Mouse (Mus musculus): ENCODE measurements around the gene Nr5a2.

The Nr5a2 gene

DNA sequence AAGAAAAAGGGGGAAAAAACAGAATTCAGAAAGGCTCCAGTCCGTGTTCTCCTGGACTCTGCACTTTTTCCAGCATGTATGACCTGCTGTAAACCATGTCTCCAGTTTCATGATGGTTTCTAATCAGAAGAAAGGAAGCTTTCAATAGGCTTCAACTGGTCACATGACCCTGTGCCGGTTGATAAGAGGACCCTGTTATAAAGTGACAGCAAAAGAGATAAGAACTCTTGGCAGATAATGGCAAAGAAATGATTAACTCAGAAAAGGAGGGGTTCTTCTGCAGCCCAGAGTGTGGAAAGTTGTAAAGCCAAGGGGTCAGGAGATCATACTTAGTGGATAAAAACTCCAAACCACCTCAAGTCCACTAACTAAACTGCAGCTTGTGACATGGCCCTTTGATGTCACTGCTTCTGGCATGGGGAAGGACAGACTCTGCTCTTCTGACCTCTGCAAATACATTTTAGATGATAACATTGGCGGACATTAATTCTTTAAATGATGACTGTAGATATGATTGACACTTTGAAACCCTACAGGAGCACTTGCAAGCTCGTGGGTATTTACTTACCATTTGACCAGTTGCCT lies at the start of gene Nr5a2:
Gene Nr5a2 (minus strand): TSS at position 21 of the 585 bp plus-strand sequence.
- no peak for DNase-seq

GRCm38 (mm10) chr1:137008726-137009239 lies 48.5 kb upstream of the Nr5a2 start:
- no peak for DNase-seq

GRCm38 (mm10) chr1:137003816-137004215 lies 43.6 kb upstream of the Nr5a2 start:
- no peak for DNase-seq

DNA sequence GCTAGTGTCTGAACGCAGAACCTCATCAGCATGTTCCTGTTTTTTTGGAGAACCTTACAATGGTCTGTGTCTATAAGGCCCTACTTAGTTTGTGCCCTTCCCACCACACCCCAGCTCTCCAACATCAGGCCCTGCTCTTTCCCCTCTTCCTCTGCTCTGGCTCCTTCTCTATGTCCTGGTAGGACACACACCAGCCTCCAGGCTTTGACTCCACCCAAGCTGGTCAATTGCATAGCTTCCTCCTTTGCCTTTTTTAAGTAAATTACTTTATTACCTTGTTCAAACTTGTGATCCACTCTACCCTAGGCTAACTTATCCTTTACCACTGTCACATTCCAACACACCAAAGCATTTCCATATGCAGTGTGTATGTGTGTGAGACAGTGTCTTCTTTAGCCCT lies 42.9 kb upstream of the Nr5a2 start:
- no peak for DNase-seq

- no peak for DNase-seq
Measured at GRCm38 (mm10) chr1:136991762-136992352, 31.6 kb upstream of the Nr5a2 start.

GRCm38 (mm10) chr1:136980253-136980893 lies 20.1 kb upstream of the Nr5a2 start:
- no peak for DNase-seq

GRCm38 (mm10) chr1:136977867-136978266 lies 17.6 kb upstream of the Nr5a2 start:
- no peak for DNase-seq

- no peak for DNase-seq
Measured at GRCm38 (mm10) chr1:136974040-136974439, 13.8 kb upstream of the Nr5a2 start.

- no peak for DNase-seq
Measured at GRCm38 (mm10) chr1:136973016-136973415, 12.8 kb upstream of the Nr5a2 start.

GRCm38 (mm10) chr1:136970995-136971394 lies 10.7 kb upstream of the Nr5a2 start:
- DNase-seq, result no peak

GRCm38 (mm10) chr1:136966728-136967386 lies 6.6 kb upstream of the Nr5a2 start:
- no peak for DNase-seq

- DNase-seq, result no peak
Measured at GRCm38 (mm10) chr1:136959491-136959890, 757 bp downstream of the Nr5a2 start.

DNA sequence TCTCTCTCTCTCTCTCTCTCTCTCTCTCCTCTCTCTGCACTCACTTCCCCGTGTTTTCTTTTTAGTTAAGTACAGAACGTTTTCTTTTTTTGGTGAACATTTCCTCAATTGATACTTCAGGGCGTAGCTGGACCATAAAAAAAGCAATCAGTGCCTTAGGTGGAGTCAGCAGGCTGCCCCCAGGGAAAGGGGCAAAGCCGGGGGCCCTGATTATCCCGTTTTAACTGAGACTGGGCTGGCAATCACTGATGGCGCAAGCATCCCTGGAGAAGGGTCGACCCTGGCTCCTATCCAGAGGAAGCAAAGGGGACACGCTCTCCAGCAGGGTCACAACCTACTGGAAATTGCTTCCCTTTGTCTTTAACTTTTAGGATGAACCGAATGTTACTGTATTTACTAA lies 1.6 kb downstream of the Nr5a2 start:
- no peak for DNase-seq

DNA sequence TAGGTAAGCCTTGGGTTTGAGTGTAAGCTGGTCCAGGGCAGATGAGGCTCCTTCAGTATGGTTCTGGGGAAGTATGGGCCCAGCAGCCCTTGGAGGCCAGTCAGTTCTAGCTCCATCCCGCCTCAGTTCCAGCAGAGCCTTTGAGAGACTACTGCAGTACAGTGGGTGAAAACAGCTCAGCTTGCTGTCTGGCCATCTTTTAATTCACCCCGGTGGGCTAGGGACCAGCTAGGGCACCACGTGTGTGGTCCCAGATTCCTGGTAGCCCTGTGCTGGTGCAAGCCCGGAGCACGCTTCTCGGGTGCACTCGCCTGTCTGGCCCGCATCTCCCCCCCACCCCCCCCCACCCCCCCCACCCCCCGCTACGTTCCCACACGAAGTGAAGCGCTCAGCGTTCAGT lies 2.1 kb downstream of the Nr5a2 start:
- no peak for DNase-seq

- no peak for DNase-seq
Measured at GRCm38 (mm10) chr1:136957696-136958095, 2.6 kb downstream of the Nr5a2 start.

GRCm38 (mm10) chr1:136954108-136954494 lies 6.1 kb downstream of the Nr5a2 start:
- no peak for DNase-seq

DNA sequence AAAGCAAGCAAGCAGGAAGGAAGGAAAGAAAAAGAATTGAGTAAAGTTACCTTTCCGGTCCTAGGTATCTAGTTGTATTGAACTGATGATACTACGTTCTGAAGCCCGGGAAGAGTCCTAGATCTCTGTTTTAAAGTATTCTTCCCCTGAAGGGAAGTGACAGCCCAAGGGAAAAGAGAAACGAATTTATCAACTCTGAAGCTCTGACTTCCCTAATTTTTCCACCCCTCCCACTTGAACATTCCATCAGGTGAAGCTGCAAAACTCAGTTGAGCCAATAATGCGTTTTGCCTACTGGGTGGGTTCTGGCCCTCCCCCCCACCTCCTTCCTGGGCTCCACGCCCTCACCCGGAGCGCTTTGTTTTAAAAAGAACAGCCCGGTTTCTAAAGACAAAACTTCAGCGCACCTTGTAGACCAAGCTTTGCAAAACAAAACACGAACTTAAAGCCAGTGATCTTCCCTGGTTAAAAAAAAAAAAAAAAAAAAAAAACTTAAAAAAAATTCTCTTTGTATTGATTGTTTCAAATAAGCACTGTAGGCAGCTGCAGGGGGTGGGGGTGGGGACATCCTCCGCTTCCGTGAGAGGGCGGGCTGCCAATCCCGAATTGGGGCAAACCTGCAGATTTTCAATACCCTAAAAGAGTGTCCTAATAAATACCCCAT lies 6.7 kb downstream of the Nr5a2 start:
- DNase-seq, result no peak

DNA sequence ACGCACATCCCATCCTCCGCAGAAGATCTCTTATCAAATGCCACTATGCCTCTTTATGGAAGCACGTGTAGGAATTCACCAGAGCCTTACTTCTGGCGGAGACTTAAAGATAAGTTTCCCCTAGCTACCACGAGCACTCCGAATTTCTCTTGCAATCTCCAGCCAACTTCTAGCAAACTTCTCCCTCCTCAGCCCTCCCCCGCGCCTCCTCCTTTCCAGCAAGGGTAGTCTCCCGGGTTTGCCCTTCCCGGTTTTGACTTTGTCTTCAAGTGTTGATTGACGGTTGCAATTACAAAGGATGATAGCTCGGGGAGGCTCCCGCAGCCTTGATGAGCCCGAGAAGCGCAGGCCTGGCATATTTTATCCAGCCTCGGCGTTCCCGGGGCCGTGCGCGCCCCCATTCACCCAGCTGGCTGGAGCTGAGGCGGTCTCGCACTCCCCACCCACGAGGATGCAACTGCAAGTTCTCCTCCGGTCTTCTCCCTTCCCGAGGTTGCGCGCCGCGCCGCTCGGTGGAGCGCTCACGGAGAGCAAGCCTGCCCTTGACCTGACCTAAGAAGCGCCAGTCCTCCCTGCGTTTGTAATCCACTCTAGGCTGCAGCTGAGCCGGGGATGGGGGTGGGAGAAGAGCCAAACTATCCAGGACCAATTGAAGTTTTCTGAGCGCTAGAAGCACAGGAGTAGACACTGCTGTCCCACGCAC lies 7.5 kb downstream of the Nr5a2 start:
- DNase-seq, result no peak

GRCm38 (mm10) chr1:136951946-136952531 lies 8.2 kb downstream of the Nr5a2 start:
- DNase-seq, result no peak

DNA sequence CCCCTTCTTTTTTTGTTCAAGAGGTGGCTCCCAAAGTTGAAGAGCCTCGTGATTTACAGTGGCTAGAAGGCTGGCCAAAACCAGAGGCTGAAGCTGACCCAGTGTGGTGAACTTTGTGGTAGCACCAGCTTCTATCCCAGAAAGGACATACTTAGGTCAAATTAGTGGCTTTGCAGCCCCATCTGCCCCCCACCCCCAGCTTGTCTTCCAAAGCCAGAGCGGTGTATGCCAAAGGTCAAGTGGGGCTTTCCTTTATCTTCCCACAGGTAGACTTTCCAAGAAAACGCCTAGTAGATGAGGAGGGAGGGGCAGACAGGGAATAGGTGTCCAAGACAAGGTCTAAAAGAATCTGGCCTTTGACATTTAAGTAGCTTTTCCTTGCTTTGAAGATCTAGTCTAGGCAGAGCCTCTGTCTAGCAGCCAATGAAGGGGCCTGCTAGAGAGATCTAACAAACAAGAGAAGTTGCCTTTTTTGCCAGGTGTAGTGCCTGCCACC lies 9.0 kb downstream of the Nr5a2 start:
- DNase-seq, result no peak

DNA sequence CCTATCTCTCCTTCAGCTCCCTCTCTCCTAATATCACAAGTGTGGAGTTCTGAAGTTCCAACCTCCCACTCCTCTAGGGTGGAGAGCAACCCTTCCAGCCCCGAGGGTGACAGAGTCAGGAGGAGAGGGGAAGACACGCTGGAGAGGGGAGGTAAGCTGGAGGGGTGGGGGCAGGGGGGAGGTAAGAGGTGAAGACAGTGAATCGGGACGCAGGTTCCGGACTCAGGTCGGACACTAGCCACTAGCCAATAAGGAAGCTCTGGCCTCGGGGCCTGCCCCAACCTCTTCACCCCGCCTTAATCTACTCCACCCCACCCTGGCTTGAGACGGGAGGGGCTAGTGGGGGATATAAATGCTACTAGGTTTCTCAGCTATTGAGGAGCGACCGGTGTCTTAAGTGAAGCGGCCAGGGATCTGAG lies 10.9 kb downstream of the Nr5a2 start:
- no peak for DNase-seq

Data from right cerebral cortex, adult 18-20 months (tissue).